Mouse (Mus musculus) CD8-positive naive resting alpha-beta T cell, adult 57 days (primary cell): ENCODE data around the gene Thoc7. TPM values are rescaled to one million over a fixed set of nuclear protein-coding genes. Genes with fewer than 3 reads are reported as not detected.

Experiments
- total RNA-seq: library from RNA; stranded (reverse); gene quantifications from one replicate; pipeline ENCODE4 v1.2.4, GENCODE M21; 2023

Thoc7 gene
- 76.5 TPM for total RNA-seq

GRCm38 (mm10) chr14:13961401-13962112 is at the start of gene Thoc7, which contains the start of gene Atxn7:
TSS of gene Thoc7 (minus strand) at chr14:13961852.
TSS of gene Atxn7 (plus strand) at chr14:13961440.

GRCm38 (mm10) chr14:13914387-13915082 is 47.1 kb downstream of the Thoc7 start, which contains the start of gene Gm281:
TSS of gene Gm281 (minus strand) at chr14:13914478.

Other genes starting within 250 kb of the Thoc7 start
- not detected for gene Gm281, start 47.4 kb downstream of the Thoc7 start, total RNA-seq
- gene Atxn7, start 412 bp downstream of the Thoc7 start, total RNA-seq: 71.3 TPM
- 84.8 TPM for gene Psmd6, start 159.1 kb upstream of the Thoc7 start, total RNA-seq
- gene Olfr720, start 225.0 kb upstream of the Thoc7 start, total RNA-seq: not detected